Mouse (Mus musculus) left cerebral cortex, postnatal 25 days (tissue): Measurements from ENCODE around the gene Dck. TPM values are rescaled to one million over a fixed set of nuclear protein-coding genes. Genes with fewer than 3 reads are reported as not detected.

ENCODE experiments used
- DNase-seq, 2 experiments: peaks; one replicate each; pipeline ENCODE4 v3.0.0; 2022; ENCODE audit warnings: low spot score in 2 of 2, mixed read lengths in 1 of 2
- intact Hi-C: fragments of 180-260 bp; cut with DNase I; formaldehyde crosslinking; loops from one replicate; pipeline ENCODE4 v1.15.1; 2025
- total RNA-seq, 2 experiments: library from RNA; stranded (reverse); gene quantifications; 2 replicates each; pipeline ENCODE4 v1.2.3; 2021

Gene Dck
- total RNA-seq, 2 experiments from 2014 or later: 16.5 to 17.6 TPM

DNA sequence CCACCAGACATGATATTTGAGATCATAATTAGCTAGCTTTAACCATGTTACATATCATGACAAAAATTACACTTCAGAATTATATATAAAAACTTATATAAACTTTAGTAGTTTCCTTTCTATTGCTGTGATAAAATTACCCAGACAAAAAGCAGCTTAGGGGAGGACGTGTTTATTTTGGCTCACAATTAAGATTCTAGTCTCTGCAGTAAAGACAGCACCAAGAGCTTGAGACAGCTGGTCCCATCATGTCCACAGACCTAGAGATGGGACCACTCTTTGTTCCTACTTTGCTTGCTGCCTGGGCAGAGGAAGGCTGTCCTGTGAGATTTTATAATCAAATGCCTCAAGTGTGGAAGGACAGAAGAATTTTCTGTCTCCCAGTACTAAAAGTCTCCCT, 20.3 kb downstream of the Dck start:
- intact Hi-C loops: no loop called here
- no peak for DNase-seq

GRCm38 (mm10) chr5:88790675-88791074, 25.9 kb downstream of the Dck start:
- peak in 1 of 2 experiments; percentile 18 for DNase-seq
- intact Hi-C loops: loop anchor here (2.0 to 10.0 kb wide), 3 partner anchors 96 to 594 kb away; partner anchors contain the start of gene Slc4a4

DNA sequence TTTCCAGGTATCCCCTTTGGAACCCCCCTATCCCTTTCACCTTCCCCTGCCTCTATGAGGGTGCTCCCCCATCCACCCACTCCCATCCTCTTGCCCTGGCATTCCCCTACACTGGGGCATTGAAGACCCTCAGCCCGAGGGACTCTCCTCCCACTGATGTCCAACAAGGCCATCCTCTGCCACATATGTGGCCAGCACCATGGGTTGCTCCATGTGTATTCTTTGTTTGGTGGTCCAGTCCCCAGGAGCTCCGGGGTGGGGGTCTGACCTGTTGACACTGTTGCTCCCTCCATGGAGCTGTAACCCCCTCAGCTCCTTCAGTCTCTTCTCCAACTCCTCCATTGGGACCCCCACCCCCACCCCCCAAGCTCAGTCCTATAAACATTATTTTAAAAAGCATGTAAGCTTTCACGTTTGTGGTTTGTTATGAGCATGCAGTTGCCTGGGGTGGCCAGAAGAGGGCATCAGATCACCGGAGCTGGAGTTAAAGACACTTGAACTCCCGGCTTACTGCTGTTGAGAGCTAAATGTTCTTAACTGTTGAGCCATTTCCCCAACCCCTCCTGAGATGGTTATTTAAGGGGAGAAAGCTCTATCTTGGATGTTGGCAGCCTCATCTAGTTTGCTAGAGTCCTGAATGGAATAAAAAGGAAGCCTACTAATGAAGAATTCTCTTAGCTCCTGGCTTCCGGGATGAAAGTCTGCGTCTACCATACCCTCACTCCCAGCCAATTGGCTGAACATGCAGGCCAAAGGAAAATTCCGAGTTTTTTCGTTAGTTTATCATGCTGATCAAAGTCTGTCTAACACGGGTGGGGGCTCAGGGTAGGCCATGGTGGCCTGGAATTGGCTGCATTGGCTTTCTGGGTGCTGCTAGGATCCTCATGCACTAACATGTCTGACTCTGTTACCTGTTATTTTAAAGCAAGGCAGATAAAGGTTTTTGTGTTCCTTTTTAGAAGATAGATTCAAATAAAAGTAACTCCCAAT, 26.8 kb downstream of the Dck start:
- intact Hi-C loops: loop anchor here (2.0 to 10.0 kb wide), 3 partner anchors 95 to 593 kb away; partner anchors contain the start of gene Slc4a4

GRCm38 (mm10) chr5:88793676-88794075, 28.9 kb downstream of the Dck start:
- intact Hi-C loops: loop anchor here (10.0 kb wide), 1 partner anchor 431 kb away; no protein-coding TSS in a partner anchor
- DNase-seq: no peak

More for the DNA sequence above, 26.8 kb downstream of the Dck start:
- DNase-seq: peak; percentile 39 to 56

- DNase-seq: no peak
- intact Hi-C loops: loop anchor here (10.0 kb wide), 1 partner anchor 429 kb away; no protein-coding TSS in a partner anchor
These were observed 31.3 kb downstream of the Dck start for GRCm38 (mm10) chr5:88795910-88796584.

DNA sequence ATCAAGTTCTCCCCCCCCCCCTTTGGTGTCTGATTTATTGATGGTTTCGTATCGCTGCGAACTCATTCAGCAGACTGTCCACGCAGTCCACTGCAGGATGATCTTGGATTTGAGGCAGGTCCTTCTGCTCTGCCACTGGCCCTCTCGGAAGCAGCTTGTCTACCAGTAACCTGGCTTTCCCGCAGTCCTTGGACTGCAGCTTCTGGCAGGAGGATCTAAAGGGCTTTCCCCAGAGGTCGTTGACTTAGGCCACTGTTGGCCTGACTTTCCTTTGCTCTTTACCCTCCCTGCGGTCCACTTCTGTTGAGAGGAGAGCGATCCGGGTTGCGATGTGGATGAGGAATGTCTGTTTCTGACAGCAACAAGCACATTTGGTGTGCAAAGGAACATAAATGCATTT, 31.8 kb downstream of the Dck start:
- no peak for DNase-seq
- intact Hi-C loops: loop anchor here (10.0 kb wide), 1 partner anchor 428 kb away; no protein-coding TSS in a partner anchor

DNA sequence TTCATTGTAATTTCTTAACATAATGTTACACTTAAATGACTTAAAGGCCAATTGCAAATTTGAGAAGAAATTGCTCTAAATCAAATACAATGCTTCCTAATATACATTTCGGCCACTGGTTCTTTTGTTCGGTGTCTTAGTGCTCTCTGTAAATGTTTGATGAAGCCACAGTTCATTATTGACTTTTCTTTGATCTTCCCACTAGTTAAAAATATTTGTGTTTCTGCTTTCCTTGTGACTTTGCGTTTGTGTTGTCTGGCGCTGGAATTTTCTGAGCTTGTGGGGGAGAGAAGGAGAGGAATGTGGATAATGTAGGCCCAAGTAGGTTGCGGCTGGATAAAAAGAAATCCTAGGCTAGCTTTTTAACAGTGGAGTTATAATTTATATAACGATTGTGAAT, 32.3 kb downstream of the Dck start:
- intact Hi-C loops: loop anchor here (10.0 kb wide), 1 partner anchor 428 kb away; no protein-coding TSS in a partner anchor
- no peak for DNase-seq

- no peak for DNase-seq
- intact Hi-C loops: no loop called here
These were observed 40.8 kb downstream of the Dck start for GRCm38 (mm10) chr5:88805616-88806015.

- no peak for DNase-seq
- intact Hi-C loops: no loop called here
These were observed 41.5 kb downstream of the Dck start for GRCm38 (mm10) chr5:88806278-88806677.

- intact Hi-C loops: no loop called here
- DNase-seq: no peak
These were observed 42.5 kb downstream of the Dck start for GRCm38 (mm10) chr5:88807342-88807741.

DNA sequence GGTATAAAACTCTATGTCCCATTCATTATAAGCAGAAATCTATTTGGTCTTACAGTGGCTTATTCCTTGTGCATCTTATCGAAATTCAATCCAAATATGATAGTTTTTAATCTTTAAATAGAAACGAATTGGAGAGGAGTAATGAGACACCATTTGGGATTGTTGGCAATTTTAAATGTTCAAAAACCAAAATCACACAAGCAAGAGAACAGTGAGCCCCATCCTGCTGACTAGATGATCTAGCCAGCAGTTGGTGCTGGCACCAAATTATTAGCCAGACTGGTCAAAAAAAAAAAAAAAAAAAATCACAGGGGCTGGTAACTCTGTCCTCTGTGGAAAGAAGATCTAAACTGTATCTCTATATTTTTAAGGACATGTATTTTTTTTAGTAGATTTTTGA, 48.4 kb downstream of the Dck start:
- intact Hi-C loops: no loop called here
- DNase-seq: no peak

DNA sequence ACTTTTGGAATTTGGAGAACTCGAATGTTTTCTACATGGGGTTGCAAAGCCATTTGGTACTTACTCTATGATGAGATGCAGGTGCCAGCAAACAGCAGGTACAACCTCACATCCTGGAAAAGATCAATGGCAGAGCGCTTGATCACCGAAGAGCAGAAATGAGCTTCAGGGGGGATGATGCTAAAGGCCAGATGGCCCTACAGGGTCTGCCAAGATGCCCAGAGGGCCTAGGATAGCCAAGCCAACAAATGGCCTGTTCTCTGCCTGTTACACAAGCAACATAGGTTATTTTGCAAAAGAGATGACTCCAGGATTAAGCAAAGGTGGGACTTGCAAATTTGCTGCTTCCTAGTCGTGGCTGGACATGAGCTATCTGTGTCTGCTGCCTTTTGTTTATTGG, 49.8 kb downstream of the Dck start:
- intact Hi-C loops: no loop called here

DNA sequence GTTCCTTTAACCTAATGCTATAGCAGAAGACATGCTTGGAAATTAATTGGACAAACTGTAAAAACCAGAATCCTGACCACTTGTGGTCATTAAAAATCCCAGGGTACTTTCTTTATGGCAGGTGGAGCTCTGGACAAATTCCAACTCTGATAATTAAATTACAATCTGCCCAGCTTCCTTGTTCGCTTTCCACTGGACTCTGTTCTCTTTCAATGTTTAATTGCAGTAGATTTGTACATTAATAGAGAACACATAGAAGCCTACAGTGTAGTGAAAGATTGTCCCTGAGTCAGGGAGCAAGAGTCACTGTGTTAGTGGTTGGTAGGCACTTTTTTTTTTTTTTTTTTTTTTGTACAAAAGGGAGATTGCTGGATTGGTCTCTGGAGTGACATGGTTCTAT, 56.7 kb downstream of the Dck start:
- intact Hi-C loops: no loop called here
- no peak for DNase-seq

More for the DNA sequence above, 49.8 kb downstream of the Dck start:
- no peak for DNase-seq

DNA sequence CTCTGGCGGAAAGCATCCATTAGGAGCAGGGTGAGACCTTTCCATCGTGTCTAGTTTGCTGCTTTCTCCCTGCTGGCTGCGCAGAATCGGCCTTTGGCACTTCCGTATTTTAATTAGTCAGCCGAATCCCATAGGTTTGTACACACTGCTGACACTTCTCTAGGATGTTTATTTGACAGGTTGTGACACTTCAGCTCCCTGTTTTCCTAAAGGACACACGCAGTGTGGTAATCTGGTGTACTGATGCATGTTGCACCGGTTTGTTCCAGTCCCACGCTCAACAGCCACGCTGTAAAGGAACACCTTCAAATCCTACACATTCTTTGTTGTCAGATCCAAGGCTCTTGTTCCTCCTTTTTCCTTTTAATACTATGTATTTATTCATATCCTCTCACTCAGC, 60.0 kb downstream of the Dck start:
- intact Hi-C loops: no loop called here
- no peak for DNase-seq

- intact Hi-C loops: no loop called here
- no peak for DNase-seq
These were observed 65.2 kb downstream of the Dck start for GRCm38 (mm10) chr5:88829835-88830571.

DNA sequence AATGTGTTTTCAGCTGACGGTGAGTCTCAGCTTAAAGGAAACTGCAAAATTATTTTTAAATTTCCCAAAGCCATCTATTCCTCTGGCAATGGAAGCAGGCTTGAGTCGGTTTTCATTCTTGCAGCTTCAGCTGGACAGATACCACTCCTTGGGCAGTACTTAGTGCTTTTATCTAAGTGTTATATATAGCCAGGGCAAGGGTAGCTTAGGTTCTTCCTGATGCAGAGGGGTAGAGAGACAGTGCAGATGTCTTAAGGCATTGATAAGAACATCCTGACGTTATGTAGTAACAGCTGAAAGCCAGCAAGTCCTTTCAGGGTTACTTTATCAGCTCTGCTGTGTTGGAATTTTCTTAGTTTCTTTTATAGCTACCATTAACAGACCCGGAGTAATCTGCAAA, 66.1 kb downstream of the Dck start:
- no peak for DNase-seq
- intact Hi-C loops: no loop called here

- intact Hi-C loops: no loop called here
- DNase-seq: no peak
These were observed 67.1 kb downstream of the Dck start for GRCm38 (mm10) chr5:88831935-88832334.
